Mouse (Mus musculus) MEL (cell line): ENCODE measurements at regions not wholly inside any gene's neighbourhood (a gene's known extent, or its start where the extent isn't known, plus 50 kb on each side); places are given as distances from the start of the nearest gene placed in this dataset.

Source experiments
- DNase-seq: peaks from one replicate; pipeline ENCODE4 v3.0.0; 2011; ENCODE audit warnings: low read depth, low spot score
- H3K27ac ChIP-seq: 2 replicates; pipeline ENCODE4 v1.5.1; 2012; ENCODE audit warnings: low read depth, mild to moderate bottlenecking, control low read depth, low read length, moderate library complexity; ENCODE audit not compliant: control insufficient read depth
- H3K27me3 ChIP-seq, 2 experiments: fragments of 150-350 bp in 1 of 2; sonication (generic) in 1 of 2; 2 replicates each; pipeline ENCODE4 v1.6.1; 2012; ENCODE audit warnings: low read length in 2 of 2, mild to moderate bottlenecking in 2 of 2, improper control_type of control experiment in 1 of 2, moderate library complexity in 1 of 2; ENCODE audit not compliant: insufficient read depth in 2 of 2, control insufficient read depth in 1 of 2
- H3K36me3 ChIP-seq, 2 experiments: 2 replicates each; pipeline ENCODE4 v1.6.1; 2012 to 2014; ENCODE audit warnings: low read length in 2 of 2, improper control_type of control experiment in 1 of 2, inconsistent platforms in 1 of 2, mild to moderate bottlenecking in 1 of 2; ENCODE audit not compliant: insufficient read depth in 2 of 2, control insufficient read depth in 1 of 2
- H3K4me1 ChIP-seq, 2 experiments: fragments of 150-350 bp in 1 of 2; sonication (generic) in 1 of 2; 2 replicates each; pipeline ENCODE4 v1.6.1; 2012; ENCODE audit warnings: low read length in 2 of 2, improper control_type of control experiment in 1 of 2, mild to moderate bottlenecking in 1 of 2; ENCODE audit not compliant: insufficient read depth in 2 of 2, control insufficient read depth in 1 of 2
- H3K4me3 ChIP-seq, 2 experiments: fragments of 150-350 bp in 1 of 2; sonication (generic) in 1 of 2; 2 replicates each; pipeline ENCODE4 v1.5.1; 2012; ENCODE audit warnings: low read depth in 2 of 2, low read length in 2 of 2, mild to moderate bottlenecking in 2 of 2, moderate library complexity in 2 of 2, control low read depth in 1 of 2, improper control_type of control experiment in 1 of 2; ENCODE audit not compliant: control insufficient read depth in 1 of 2, insufficient read depth in 1 of 2
- H3K79me2 ChIP-seq: 2 replicates; pipeline ENCODE4 v1.6.1; 2012; ENCODE audit warnings: mild to moderate bottlenecking, low read length, moderate library complexity; ENCODE audit not compliant: control insufficient read depth, poor library complexity, insufficient read depth
- H3K9ac ChIP-seq: 2 replicates; pipeline ENCODE4 v1.6.1; 2012; ENCODE audit warnings: low read depth, mild to moderate bottlenecking, control low read depth, low read length, moderate library complexity; ENCODE audit not compliant: control insufficient read depth, poor library complexity, severe bottlenecking
- H3K9me3 ChIP-seq: fragments of 150-350 bp; sonication (generic); replicated peaks from 2 replicates; pipeline ENCODE4 v1.6.1; 2012; ENCODE audit warnings: mild to moderate bottlenecking, low read length, improper control_type of control experiment, moderate library complexity; ENCODE audit not compliant: insufficient read depth
- CHD1 ChIP-seq: IDR thresholded peaks from 2 replicates; pipeline ENCODE4 v1.6.1; 2012; ENCODE audit warnings: low read depth, mild to moderate bottlenecking, inconsistent platforms, low read length, improper control_type of control experiment
- CHD2 ChIP-seq: IDR thresholded peaks from 2 replicates; pipeline ENCODE4 v1.6.1; 2011; ENCODE audit warnings: low read length, improper control_type of control experiment
- EP300 ChIP-seq, 2 experiments: IDR thresholded peaks; 2 replicates each; pipeline ENCODE4 v1.6.1; 2011; ENCODE audit warnings: improper control_type of control experiment in 2 of 2, low read length in 2 of 2, low read depth in 1 of 2, mild to moderate bottlenecking in 1 of 2
- ETS1 ChIP-seq: IDR thresholded peaks from 2 replicates; pipeline ENCODE4 v1.6.1; 2012; ENCODE audit warnings: low read depth, mild to moderate bottlenecking, inconsistent platforms, low read length, improper control_type of control experiment, moderate library complexity
- GATA1 ChIP-seq: IDR thresholded peaks from 2 replicates; pipeline ENCODE4 v1.6.1; 2011; ENCODE audit warnings: low read depth, low read length, improper control_type of control experiment
- HCFC1 ChIP-seq: IDR thresholded peaks from 2 replicates; pipeline ENCODE4 v1.6.1; 2012; ENCODE audit warnings: low read depth, mild to moderate bottlenecking, inconsistent platforms, low read length, improper control_type of control experiment, moderate library complexity
- MAFK ChIP-seq: IDR thresholded peaks from 2 replicates; pipeline ENCODE4 v1.6.1; 2011; ENCODE audit warnings: low read depth, mild to moderate bottlenecking, low read length, improper control_type of control experiment, borderline replicate concordance
- MAX ChIP-seq: IDR thresholded peaks from 2 replicates; pipeline ENCODE4 v1.6.1; 2011; ENCODE audit warnings: low read length, improper control_type of control experiment
- MAZ ChIP-seq: IDR thresholded peaks from 2 replicates; pipeline ENCODE4 v1.6.1; 2012; ENCODE audit warnings: low read depth, mild to moderate bottlenecking, inconsistent platforms, low read length, improper control_type of control experiment
- MEF2A ChIP-seq: IDR thresholded peaks from 2 replicates; pipeline ENCODE4 v1.6.1; 2014; ENCODE audit warnings: low read depth, mild to moderate bottlenecking, inconsistent platforms, low read length, improper control_type of control experiment; ENCODE audit not compliant: poor library complexity, insufficient replicate concordance, severe bottlenecking; ENCODE audit errors: extremely low read depth
- NELFE ChIP-seq: IDR thresholded peaks from 2 replicates; pipeline ENCODE4 v1.6.1; 2011; ENCODE audit warnings: low read depth, low read length, improper control_type of control experiment
- NRF1 ChIP-seq: IDR thresholded peaks from 2 replicates; pipeline ENCODE4 v1.6.1; 2014; ENCODE audit warnings: low read depth, mild to moderate bottlenecking, inconsistent platforms, low read length, improper control_type of control experiment, moderate library complexity; ENCODE audit not compliant: poor library complexity, insufficient read depth, severe bottlenecking
- POLR2AphosphoS5 ChIP-seq: IDR thresholded peaks from 2 replicates; pipeline ENCODE4 v1.6.1; 2012; ENCODE audit warnings: low read depth, borderline replicate concordance, mild to moderate bottlenecking, inconsistent platforms, low read length, moderate library complexity, mixed read lengths
- SIN3A ChIP-seq: IDR thresholded peaks from 2 replicates; pipeline ENCODE4 v1.6.1; 2012; ENCODE audit warnings: low read length, improper control_type of control experiment, inconsistent platforms
- SMC3 ChIP-seq: IDR thresholded peaks from 2 replicates; pipeline ENCODE4 v1.6.1; 2011; ENCODE audit warnings: low read depth, low read length, improper control_type of control experiment
- TAL1 ChIP-seq: IDR thresholded peaks from 2 replicates; pipeline ENCODE4 v1.6.1; 2012; ENCODE audit warnings: mild to moderate bottlenecking, inconsistent platforms, low read length, moderate library complexity, mixed read lengths
- TBP ChIP-seq: IDR thresholded peaks from 2 replicates; pipeline ENCODE4 v1.8.0; 2011; ENCODE audit warnings: low read depth, low read length, improper control_type of control experiment
- TCF12 ChIP-seq: IDR thresholded peaks from 2 replicates; pipeline ENCODE4 v1.6.1; 2014; ENCODE audit warnings: low read depth, mild to moderate bottlenecking, inconsistent platforms, low read length, improper control_type of control experiment, moderate library complexity
- UBTF ChIP-seq: IDR thresholded peaks from 2 replicates; pipeline ENCODE4 v1.6.1; 2012; ENCODE audit warnings: low read depth, mild to moderate bottlenecking, inconsistent platforms, low read length, improper control_type of control experiment, moderate library complexity, borderline replicate concordance; ENCODE audit not compliant: insufficient read depth
- USF2 ChIP-seq, 2 experiments: IDR thresholded peaks; 2 replicates each; pipeline ENCODE4 v1.6.1; 2011 to 2012; ENCODE audit warnings: improper control_type of control experiment in 2 of 2, low read length in 2 of 2, borderline replicate concordance in 1 of 2, inconsistent platforms in 1 of 2, low read depth in 1 of 2, mild to moderate bottlenecking in 1 of 2; ENCODE audit not compliant: insufficient read depth in 1 of 2
- ZC3H11A ChIP-seq: IDR thresholded peaks from 2 replicates; pipeline ENCODE4 v1.6.1; 2012; ENCODE audit warnings: low read depth, mild to moderate bottlenecking, inconsistent platforms, low read length, improper control_type of control experiment
- ZMIZ1 ChIP-seq: IDR thresholded peaks from 2 replicates; pipeline ENCODE4 v1.6.1; 2012; ENCODE audit warnings: low read depth, mild to moderate bottlenecking, inconsistent platforms, low read length, improper control_type of control experiment, moderate library complexity

GRCm38 (mm10) chr14:76913850-76914249 lies 122.7 kb upstream of the Ccdc122 start:
- Histone ChIP-seq H3K36me3 (no peaks in the 10 kb centered on the region), H3K4me3 (no peak overlapping the region), H3K4me1 (no peaks in the 10 kb centered on the region), H3K27ac (no peak overlapping the region), H3K9ac (no peak overlapping the region), H3K27me3 (no peaks in the 10 kb centered on the region), H3K9me3 (no peaks in the 10 kb centered on the region), H3K79me2 (no peaks in the 10 kb centered on the region)
- no peak for DNase-seq
- TF ChIP-seq ZMIZ1: no peak

GRCm38 (mm10) chr14:76912301-76913001 lies 124.1 kb upstream of the Ccdc122 start:
- DNase-seq: no peak
- no peaks in the 10 kb centered on the region for H3K27me3 ChIP-seq
- no peak overlapping the region for H3K9ac ChIP-seq
- H3K9me3 ChIP-seq: no peaks in the 10 kb centered on the region
- no peak overlapping the region for H3K4me3 ChIP-seq
- TF ChIP-seq UBTF (no peak), EP300 (IDR thresholded peaks at IDR 0.05; ENCODE audit: low read depth in 1 of 2, low read length in 2 of 2) (no peak), NRF1 (no peak), MEF2A (no peak), MAX (no peak), SMC3 (no peak), TCF12 (no peak), GATA1 (no peak), POLR2AphosphoS5 (no peak)
- no peaks in the 10 kb centered on the region for H3K36me3 ChIP-seq
- no peak overlapping the region for H3K27ac ChIP-seq
- H3K4me1 ChIP-seq: no peaks in the 10 kb centered on the region
- H3K79me2 ChIP-seq: no peaks in the 10 kb centered on the region

- H3K9ac ChIP-seq: no peak overlapping the region
- no peaks in the 10 kb centered on the region for H3K79me2 ChIP-seq
- no peak overlapping the region for H3K4me3 ChIP-seq
- no peaks in the 10 kb centered on the region for H3K36me3 ChIP-seq
- H3K27me3 ChIP-seq: no peaks in the 10 kb centered on the region
- DNase-seq: no peak
- H3K4me1 ChIP-seq: no peaks in the 10 kb centered on the region
- no peak overlapping the region for H3K27ac ChIP-seq
- TF ChIP-seq MAFK: no peak
- TF ChIP-seq CHD1: no peak
- TF ChIP-seq NRF1: no peak
- TF ChIP-seq NELFE: no peak
- TF ChIP-seq HCFC1: no peak
- TF ChIP-seq USF2 (IDR thresholded peaks at IDR 0.05; ENCODE audit: borderline replicate concordance in 1 of 2, insufficient read depth in 1 of 2, low read depth in 1 of 2, low read length in 2 of 2): no peak
- TF ChIP-seq SIN3A: no peak
- TF ChIP-seq TBP: no peak
- no peak for TF ChIP-seq MAX
- TF ChIP-seq TAL1: no peak
- TF ChIP-seq ZC3H11A: no peak
- TF ChIP-seq MEF2A: no peak
- TF ChIP-seq CHD2: no peak
- no peak for TF ChIP-seq POLR2AphosphoS5
- TF ChIP-seq MAZ: no peak
- TF ChIP-seq ETS1: no peak
- H3K9me3 ChIP-seq: no peaks in the 10 kb centered on the region
Measured at GRCm38 (mm10) chr14:76911271-76911670, 125.3 kb upstream of the Ccdc122 start.
